Mouse (Mus musculus) C2C12 (cell line): ENCODE measurements around the gene Sf3a1.

Experiments
- CEBPB ChIP-seq: IDR thresholded peaks from one replicate; pipeline ENCODE4 v1.6.1; 2011; ENCODE audit warnings: low read depth, mild to moderate bottlenecking, control low read depth, moderate library complexity
- CTCF ChIP-seq: IDR thresholded peaks from one replicate; pipeline ENCODE4 v1.5.1; 2011; ENCODE audit not compliant: control insufficient read depth, insufficient read depth, insufficient read length
- MYOG ChIP-seq: IDR thresholded peaks from one replicate; pipeline ENCODE4 v1.6.1; 2011; ENCODE audit not compliant: control insufficient read depth, insufficient read length; ENCODE audit errors: extremely low read depth

- TF ChIP-seq CTCF (no peak), MYOG (no peak), CEBPB (no peak)
Observed at GRCm38 (mm10) chr11:4146381-4146780, 13.8 kb upstream of the Sf3a1 start.
